Mouse (Mus musculus): Measurements from ENCODE around the gene Cyld.

GRCm38 (mm10) chr8:88796651-88797050 lies 99.8 kb downstream of the Cyld start:
- TF ChIP-seq TAL1 (IDR thresholded peaks at IDR 0.05; ENCODE audit: low read length) = no peak
- TF ChIP-seq GATA1 (IDR thresholded peaks at IDR 0.05; ENCODE audit: low read length) = no peak
